Mouse (Mus musculus): ENCODE measurements at regions not wholly inside any gene's neighbourhood (a gene's known extent, or its start where the extent isn't known, plus 50 kb on each side); places are given as distances from the start of the nearest gene placed in this dataset.

DNA sequence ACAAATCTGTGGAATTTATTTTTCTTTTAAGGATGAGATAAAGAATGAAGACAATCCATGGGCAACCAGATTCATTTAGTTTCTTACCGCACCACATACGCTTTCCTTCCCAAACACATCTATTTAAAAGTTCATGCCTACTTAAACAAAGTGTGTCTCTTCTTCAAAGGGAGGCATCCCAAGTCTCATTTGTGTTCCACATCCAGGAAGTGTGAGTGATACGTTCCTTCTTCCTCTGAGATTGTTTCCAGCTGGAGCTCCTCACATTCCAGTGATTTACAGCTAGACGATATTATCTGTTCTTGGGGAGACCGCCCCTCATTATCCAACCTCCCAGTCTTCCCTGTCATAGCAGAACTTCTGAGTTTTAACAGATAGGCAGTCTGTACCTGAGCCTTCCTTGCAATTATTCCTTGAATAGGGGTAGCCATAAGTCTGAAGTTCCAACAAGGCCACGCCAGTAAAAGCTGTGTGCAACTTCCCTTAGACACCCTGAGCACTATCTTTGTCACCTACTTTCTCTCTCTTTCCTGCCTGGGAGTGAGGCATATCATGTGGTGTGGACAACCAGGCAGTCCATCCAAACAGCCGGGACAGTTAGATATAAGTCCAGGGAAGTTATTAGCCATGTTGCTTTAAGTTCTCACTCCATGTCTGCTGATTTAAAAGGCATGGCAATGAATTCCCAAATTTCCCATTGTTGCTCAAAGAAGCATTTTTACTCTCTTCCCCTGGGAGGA, 891.3 kb upstream of the 2610301B20Rik start:
- TF ChIP-seq CTCF (IDR thresholded peaks at IDR 0.05; ENCODE audit: extremely low read depth, insufficient read length, insufficient replicate concordance, low read depth, low read length) (no peak), POLR2A (IDR thresholded peaks at IDR 0.05; ENCODE audit: low read depth, low read length) (no peak)
